Mouse (Mus musculus): ENCODE measurements around the gene Taf11.

Taf11 gene

GRCm38 (mm10) chr17:27920676-27921075 is 11.0 kb upstream of the Taf11 start:
- no peak for DNase-seq (ENCODE audit: low spot score)

- no peak for DNase-seq (ENCODE audit: low spot score)
Observed at GRCm38 (mm10) chr17:27916366-27916765, 6.7 kb upstream of the Taf11 start.

- DNase-seq (ENCODE audit: low spot score): no peak
Observed at GRCm38 (mm10) chr17:27914742-27915141, 5.1 kb upstream of the Taf11 start.

- DNase-seq (ENCODE audit: low spot score): no peak
Observed at GRCm38 (mm10) chr17:27911371-27911770, 1.7 kb upstream of the Taf11 start.

GRCm38 (mm10) chr17:27908888-27909621 is 589 bp downstream of the Taf11 start, which contains the start of gene Anks1:
TSS of gene Anks1 (plus strand) at chr17:27909306.
- peak; percentile 95 for DNase-seq (ENCODE audit: low spot score)

- DNase-seq (ENCODE audit: low spot score): peak; percentile 69
Observed at GRCm38 (mm10) chr17:27908206-27908887, 1.3 kb downstream of the Taf11 start.

- peak; percentile 97 for DNase-seq (ENCODE audit: low spot score)
Observed at GRCm38 (mm10) chr17:27907512-27908205, 2.0 kb downstream of the Taf11 start.

- DNase-seq (ENCODE audit: low spot score): no peak
Observed at GRCm38 (mm10) chr17:27886499-27887210, 23.0 kb downstream of the Taf11 start.

GRCm38 (mm10) chr17:27883994-27884393 is 25.6 kb downstream of the Taf11 start:
- no peak for DNase-seq (ENCODE audit: low spot score)

GRCm38 (mm10) chr17:27883129-27883528 is 26.5 kb downstream of the Taf11 start:
- no peak for DNase-seq (ENCODE audit: low spot score)

- DNase-seq (ENCODE audit: low spot score): peak; percentile 64
Observed at GRCm38 (mm10) chr17:27881518-27881917, 28.1 kb downstream of the Taf11 start.

GRCm38 (mm10) chr17:27874510-27874909 is 35.1 kb downstream of the Taf11 start:
- DNase-seq (ENCODE audit: low spot score): no peak

GRCm38 (mm10) chr17:27873583-27873982 is 36.1 kb downstream of the Taf11 start:
- no peak for DNase-seq (ENCODE audit: low spot score)

- no peak for DNase-seq (ENCODE audit: low spot score)
Observed at GRCm38 (mm10) chr17:27871851-27872250, 37.8 kb downstream of the Taf11 start.

GRCm38 (mm10) chr17:27866737-27867136 is 42.9 kb downstream of the Taf11 start:
- no peak for DNase-seq (ENCODE audit: low spot score)

GRCm38 (mm10) chr17:27865461-27865860 is 44.2 kb downstream of the Taf11 start:
- DNase-seq (ENCODE audit: low spot score): no peak

- no peak for DNase-seq (ENCODE audit: low spot score)
Observed at GRCm38 (mm10) chr17:27859131-27859530, 50.5 kb downstream of the Taf11 start.

GRCm38 (mm10) chr17:27857649-27858475 is 51.8 kb downstream of the Taf11 start:
- no peak for DNase-seq (ENCODE audit: low spot score)

GRCm38 (mm10) chr17:27856798-27857648 is 52.6 kb downstream of the Taf11 start:
- DNase-seq (ENCODE audit: low spot score): peak; percentile 72

GRCm38 (mm10) chr17:27856265-27856797 is 53.3 kb downstream of the Taf11 start, which contains the start of gene Uhrf1bp1:
TSS of gene Uhrf1bp1 (plus strand) at chr17:27856441.
- peak; percentile 92 for DNase-seq (ENCODE audit: low spot score)
